Mouse (Mus musculus) spleen, postnatal 14 days (tissue): ENCODE measurements at regions not wholly inside any gene's neighbourhood (a gene's known extent, or its start where the extent isn't known, plus 50 kb on each side); places are given as distances from the start of the nearest gene placed in this dataset.

Source experiments
- DNase-seq, 2 experiments: peaks; one replicate each; pipeline ENCODE4 v3.0.0; 2021 to 2022; ENCODE audit warnings: low spot score in 2 of 2

DNA sequence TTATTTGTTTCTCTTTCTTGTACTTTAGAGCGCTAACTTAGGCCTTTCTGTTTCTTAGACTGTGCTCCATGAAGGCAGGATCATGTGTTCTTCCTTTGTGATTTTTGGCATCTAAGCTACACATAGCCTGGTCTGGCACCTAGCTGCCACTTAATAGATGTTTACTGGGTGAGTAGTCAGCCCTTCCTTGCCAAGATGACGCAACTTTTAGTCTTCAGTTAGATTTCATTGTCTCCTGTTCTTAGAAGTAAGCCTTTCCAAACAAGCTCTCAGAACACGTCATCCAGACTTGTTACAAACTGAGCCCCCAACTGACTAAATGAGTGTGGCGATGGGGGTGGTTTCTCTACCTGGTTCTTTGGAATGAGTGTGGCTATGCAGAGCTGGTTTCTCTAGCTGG is 85.4 kb upstream of the Rapgef5 start:
- no peak for DNase-seq

DNA sequence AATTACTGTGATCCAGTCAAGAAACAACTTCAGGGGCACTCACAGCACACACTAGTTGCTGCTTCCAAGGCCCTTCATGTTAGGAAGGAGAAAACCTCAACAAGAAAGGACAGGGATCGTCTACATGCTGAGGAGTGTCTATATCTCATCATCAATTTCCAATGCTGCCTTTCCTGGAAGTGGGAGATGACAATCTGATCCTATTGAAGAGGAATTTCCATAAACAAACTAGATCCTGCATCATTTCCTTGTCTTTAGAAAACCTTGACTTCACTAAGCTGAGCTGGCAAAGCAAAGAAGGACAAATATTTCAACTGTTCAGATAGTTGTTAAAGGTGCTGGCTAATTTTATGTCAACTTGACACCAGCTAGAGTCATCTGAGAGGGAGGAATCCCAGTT is 83.5 kb upstream of the Rapgef5 start:
- DNase-seq: no peak

DNA sequence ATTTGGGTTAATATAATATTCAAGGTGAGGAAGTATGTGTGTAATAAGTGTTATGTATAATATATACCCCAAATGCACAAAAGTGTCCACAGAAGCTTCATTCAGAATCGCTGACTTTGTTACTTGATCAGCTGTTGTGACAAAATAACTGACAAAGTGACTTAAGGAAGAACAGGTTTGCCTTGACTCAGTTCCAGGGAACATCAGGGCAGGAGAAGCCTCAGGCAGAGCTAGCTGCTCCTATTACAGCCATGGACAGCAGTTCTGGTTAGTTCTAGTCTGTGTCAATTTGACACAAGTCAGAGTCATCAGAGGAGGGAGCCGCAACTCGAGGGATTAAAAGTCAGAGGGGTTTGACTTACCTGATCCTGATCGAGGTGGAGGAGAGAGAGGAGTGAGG is 79.3 kb upstream of the Rapgef5 start:
- no peak for DNase-seq

DNA sequence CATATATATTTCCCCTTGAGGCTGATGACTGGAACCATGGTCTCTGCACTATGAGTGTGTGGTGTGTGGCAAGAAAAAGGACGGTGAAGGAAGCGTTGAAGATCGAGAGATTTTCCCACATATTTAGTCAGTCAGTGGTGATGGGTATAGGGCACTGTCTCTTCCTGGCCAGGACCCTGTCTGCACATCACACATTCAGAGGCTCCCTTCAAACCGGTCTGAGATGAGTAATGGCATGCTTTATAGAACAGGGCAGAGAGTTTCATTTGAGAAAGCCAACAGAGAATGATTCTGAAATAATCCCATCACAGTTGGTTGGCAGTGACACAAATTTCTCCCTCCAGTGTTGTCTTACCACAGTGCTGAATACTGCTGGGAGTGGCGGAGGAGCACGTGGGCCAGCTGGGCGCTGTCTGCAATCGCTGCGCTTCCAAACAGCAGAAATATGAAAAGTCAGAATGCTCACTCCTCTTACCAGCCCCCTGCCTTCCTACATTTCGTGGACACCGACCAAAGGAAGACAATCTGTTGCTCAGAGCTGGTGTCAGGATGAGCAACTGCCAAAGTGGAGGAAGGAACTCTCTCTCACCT is 77.2 kb upstream of the Rapgef5 start:
- no peak for DNase-seq

DNA sequence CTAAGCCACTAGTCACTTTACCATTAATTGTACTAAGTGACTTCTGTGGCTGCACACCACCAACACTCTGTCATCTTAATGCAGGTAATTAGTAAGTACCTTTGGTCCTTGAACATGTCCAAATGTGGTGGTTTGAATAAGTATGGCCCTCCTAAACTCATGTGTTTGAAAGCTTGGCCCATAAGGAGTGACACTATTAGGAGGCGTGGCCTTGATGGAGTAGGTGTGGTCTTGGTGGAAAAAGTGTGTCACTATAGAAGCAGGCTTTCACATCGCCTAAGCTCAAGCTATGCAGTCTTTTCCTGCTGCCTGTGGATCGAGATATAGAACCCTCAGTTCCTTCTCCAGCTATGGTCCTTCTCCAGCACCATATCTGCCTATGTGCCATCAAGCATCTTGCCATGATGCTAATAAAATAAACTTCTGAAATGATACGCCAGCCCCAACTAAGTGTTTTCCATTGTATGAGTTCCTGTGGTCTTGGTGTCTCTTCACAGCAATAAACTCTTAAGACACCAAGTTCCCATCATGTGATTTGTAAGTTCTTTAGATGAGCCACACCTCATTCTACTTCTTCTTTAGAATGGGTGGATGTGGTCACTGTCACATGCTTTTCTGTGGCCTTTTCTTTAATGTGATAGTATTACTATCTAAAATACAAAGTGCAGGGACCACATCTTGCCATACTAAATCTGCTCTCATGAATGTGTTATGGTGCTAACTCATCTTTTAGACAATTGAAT is 71.9 kb upstream of the Rapgef5 start:
- no peak for DNase-seq

DNA sequence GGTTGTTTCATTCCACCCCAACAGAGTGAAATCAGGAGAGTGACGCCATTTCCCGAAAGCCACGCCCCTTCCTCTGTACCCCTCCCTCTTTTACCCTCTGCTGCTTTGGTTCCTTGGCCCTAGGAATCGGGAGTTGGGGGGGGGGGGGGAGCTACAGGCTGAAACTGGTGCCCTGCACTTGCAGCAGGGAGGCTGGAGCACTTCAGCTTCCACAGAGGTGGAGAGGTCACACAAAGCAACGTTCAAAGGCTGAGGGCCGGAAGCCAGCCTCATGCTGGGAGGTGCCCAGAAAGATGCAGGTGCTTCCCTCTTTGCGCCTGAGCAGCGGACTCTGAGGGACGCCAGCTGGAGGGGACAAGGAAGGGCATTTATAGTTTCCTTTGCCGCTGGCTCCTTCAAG is 69.1 kb upstream of the Rapgef5 start:
- DNase-seq: peak in 1 of 2 experiments; percentile 10

DNA sequence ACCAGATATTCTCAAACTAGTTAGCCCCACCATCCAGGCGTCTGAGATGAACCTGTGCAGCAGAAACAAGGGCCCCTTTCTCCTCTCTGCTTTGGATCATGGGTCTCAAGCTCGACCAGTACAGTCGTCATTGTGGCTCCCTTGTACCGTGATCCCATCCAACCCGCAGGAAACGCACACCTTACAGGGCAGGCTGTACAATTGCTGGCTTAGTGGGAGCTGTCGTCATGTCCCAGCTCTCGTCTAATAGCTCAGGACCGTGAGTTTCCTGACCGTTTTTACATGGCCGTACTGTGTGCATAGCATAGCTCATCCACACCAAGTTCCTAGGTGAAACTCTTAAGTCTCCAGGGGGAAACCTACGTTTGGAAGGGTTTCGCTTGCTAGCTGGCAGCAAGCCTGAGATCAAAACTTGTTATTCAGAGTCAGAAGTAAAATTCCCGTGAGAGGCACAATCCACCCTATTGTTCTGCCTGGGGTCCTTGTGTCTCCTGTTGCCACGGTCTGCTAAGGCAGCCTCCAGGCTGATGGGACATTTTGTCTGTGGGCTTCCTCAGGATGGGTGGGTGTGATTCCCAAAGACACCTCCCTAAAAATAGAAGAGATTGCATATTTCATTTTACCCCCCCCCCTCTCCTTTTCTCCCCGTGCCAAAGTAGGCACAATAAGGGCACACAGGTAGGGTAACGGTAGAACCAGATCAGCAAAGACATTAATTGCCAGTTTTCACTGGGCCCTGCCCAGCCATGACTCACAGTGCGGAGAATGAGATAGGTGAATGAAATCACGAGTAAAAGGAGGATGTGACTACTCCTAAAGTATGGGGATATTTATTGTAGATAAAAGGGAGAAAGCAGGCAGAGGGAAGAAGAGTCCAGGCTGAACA is 68.2 kb upstream of the Rapgef5 start:
- no peak for DNase-seq

DNA sequence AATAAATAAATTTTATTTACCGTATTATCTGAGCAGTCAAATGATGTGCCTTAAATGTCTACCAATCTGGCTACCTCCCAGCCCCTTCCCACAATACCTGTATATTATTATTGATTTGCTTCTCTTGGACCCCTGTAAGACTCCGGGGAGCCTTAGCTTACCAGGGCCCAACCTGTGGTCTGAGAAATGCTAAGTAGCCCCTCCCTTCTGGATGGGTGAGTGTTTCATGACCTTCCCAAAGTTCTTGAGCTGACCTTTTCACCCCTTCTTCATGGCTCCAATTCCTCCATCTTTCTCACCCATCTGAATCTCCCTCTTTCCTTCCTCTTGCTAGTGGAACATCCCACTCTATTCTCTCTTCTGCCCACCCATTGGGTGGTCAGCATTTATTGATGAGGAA is 67.2 kb upstream of the Rapgef5 start:
- DNase-seq: no peak

DNA sequence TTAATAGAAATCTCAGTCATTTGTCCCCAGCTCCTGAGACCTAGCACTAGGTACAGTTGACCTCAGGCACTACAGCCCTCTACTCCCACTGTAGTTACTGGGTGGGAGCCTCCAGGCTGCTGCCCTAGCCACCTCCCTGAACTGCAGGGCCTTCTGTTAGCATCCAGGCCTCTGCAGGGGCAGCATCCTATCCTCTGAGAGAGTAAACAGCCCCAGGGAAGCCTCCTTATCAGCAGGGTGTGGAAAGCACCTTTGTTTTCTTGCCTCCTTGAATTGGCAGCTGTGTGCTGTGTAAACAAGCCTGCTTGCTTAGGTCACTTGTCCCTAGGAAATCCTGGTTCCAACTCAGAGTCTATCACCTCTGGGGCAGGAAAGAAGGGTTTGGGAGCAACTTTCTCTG is 66.2 kb upstream of the Rapgef5 start:
- DNase-seq: no peak

DNA sequence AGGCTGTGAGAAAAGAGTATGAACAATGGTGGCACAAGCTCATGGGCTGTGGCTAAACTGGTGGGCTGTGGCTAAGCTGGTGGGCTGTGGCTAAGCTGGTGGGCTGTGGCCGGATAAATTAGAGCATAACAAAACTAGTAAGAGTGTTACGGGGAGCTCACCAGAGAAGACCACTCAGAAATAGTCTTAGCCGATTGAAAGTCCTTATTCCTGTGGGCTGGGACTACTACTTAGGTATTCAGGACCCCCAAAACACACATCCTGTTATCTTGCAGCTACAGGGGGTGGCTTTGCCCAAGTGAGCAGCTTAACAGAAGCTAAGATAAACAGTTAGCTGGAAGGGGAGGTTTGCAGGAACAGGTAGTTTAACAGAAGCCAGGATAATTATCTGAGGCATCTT is 65.4 kb upstream of the Rapgef5 start:
- no peak for DNase-seq

DNA sequence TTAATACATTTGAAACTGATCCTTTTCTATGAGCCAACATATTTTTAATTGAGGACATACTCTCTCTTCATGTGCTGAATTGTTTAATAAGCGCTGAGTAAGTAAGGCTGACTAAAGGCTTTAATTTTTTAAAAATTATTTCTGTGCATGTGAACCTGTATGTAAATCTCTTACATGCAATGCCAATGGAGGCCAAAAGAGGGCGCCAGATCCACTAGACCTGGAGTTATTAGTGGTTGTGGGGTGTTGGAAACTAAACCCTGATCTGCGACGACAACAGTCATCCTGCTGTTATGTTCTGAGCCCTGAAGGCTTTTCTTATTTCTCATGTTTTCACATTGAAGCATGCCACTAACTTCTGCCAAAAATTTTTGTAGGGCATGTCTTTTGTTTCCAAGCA is 64.8 kb upstream of the Rapgef5 start:
- DNase-seq: peak in 1 of 2 experiments; percentile 11

DNA sequence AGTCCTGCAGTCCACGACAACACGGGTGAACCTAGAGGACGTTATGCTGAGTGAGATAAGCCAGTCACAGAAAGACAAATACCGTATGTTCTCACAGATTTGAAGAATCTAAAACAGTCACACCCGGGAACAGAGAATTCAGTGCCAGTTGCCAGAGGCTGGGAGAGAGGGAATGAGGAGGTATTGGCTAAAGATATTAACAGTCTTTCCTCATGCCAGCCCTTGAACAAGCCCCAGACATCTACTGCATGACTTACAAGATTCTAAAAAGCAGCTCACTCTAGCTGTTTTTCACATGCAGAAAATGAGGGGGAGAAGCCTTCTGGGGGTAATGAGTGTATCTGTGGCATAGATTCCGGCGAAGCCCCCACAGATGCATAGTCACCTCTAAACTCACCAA is 60.5 kb upstream of the Rapgef5 start:
- no peak for DNase-seq

DNA sequence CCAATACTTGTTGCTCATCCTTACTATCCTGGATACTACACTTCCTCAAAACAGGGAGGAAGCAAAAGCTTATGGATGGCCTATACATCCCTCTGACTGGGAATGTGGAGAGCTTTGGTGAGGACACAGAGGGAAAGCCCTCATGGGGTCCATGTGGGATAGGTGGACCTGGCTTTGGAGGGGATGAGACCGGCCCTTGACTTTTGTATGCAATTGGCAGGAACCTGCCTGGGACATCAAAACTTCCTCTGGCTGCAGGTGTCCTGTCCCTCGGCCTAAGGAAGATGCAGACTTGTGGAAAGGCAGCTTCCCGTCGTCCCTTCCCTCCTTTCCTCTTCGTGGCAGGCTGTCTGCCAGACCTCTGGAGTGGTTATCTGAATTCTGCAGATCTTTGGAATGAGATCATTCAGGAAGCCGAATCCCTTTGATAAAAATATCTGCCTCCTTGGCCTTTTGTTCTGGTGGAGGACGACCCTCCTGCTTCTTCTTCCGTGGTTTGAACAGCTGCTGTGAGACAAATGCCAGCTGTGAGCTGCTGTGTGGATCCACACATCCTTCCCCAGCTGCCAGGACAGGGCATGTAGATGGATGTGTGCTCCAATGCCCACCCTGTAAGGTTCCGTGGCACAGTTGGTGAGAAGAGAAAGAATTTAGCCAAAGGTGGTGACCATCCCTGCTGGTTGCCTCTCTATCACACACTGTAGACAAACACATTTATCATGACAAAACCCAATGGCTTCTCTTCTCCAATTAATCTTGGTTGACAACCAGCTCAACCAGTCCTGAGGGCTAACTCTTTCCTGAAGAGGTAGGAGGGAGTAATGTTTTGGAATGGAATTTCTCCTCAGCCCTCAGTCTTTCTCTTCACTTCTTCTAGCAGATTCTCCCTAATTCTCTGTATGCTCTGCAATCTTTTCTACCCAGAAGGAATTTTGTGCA is 57.9 kb upstream of the Rapgef5 start:
- no peak for DNase-seq

DNA sequence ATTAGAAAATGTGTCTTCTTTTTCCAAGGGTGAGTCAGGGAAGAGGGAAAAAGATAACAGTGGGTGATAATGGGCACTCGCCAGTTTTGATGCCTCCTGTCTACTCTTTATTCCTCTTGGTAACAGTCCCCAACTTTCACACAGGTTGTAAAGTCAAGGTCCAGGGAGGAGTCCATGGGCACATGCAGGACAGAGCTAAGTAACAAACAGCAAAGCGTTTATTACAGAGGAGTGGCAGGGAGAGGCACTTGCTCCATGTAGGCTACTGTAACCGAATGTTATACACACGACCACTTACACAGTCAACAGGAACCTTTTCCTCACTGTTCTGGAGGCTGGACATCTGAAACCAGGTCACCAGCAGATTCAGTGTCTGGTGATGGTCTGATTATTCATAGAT is 56.7 kb upstream of the Rapgef5 start:
- no peak for DNase-seq

DNA sequence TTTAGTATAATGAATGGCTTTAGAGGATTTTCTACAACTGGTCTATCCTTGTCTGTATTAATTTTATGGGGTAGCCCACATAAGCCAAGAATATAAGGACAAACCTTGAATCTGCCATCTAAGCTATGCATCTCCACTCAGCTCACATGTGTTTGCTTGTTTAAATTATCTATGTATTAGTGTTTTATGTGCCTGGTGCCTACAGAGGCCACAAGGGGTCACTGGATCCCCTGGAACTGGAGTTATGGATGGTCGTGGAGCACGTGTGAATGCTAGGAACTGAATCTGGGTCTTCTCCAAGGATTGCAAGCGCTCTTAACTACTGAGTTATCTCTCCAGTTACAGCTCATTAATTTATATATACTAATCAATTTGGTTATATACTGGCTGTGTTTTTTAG is 51.1 kb upstream of the Rapgef5 start:
- DNase-seq: no peak

DNA sequence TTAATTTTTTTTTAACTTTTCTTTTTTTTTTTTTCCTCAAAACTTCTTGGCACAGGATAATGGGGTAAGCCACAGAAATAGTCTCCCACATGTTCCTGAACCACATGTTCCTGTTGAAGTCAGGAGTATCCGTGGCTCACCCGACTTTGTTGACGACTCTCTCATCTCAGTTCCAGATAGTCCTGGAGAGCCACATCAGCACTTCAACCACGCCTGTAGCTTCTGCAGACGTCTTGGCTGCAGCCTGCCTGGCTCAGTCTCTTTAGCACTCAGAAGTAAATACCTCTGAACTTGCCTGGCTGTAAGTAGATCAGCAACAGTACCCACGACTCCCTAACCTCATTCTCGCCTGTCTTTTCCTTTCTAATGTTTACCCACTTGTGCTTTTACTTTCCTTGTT is 50.3 kb upstream of the Rapgef5 start:
- no peak for DNase-seq
